Mouse (Mus musculus) intestine, embryonic 16.5 days (tissue): ENCODE data around the gene Uncx. TPM values are rescaled to one million over a fixed set of nuclear protein-coding genes. Genes with fewer than 3 reads are reported as not detected.

Experiments used
- ATAC-seq: fragments of 200-750 bp; cut with Nextera tagmentation; 2 replicates; pipeline ENCODE4 v1.8.0; 2017; ENCODE audit warnings: moderate TSS enrichment, moderate library complexity
- H3K27ac ChIP-seq: fragments of 300-500 bp; sonication (generic); 2 replicates; pipeline ENCODE4 v1.5.1; 2014; ENCODE audit warnings: mild to moderate bottlenecking, low read length
- H3K27me3 ChIP-seq: fragments of 300-500 bp; sonication (generic); replicated peaks from 2 replicates; pipeline ENCODE4 v1.6.1; 2014; ENCODE audit warnings: low read length, control low read depth, mixed read lengths; ENCODE audit not compliant: control insufficient read depth, insufficient read depth
- H3K36me3 ChIP-seq: fragments of 300-500 bp; sonication (generic); 2 replicates; pipeline ENCODE4 v1.6.1; 2014; ENCODE audit warnings: low read length, control low read depth; ENCODE audit not compliant: control insufficient read depth, insufficient read depth
- H3K4me1 ChIP-seq: fragments of 300-500 bp; sonication (generic); 2 replicates; pipeline ENCODE4 v1.6.1; 2014; ENCODE audit warnings: low read length, control low read depth, mixed read lengths; ENCODE audit not compliant: control insufficient read depth, insufficient read depth
- H3K4me2 ChIP-seq: fragments of 300-500 bp; sonication (generic); 2 replicates; pipeline ENCODE4 v1.6.1; 2014; ENCODE audit warnings: low read depth, low read length, control low read depth
- H3K4me3 ChIP-seq: fragments of 300-500 bp; sonication (generic); 2 replicates; pipeline ENCODE4 v1.5.1; 2014; ENCODE audit warnings: mild to moderate bottlenecking, low read length
- H3K9ac ChIP-seq: fragments of 300-500 bp; sonication (generic); 2 replicates; pipeline ENCODE4 v1.6.1; 2014; ENCODE audit warnings: low read depth, low read length
- H3K9me3 ChIP-seq: fragments of 300-500 bp; sonication (generic); 2 replicates; pipeline ENCODE4 v1.6.1; 2016; ENCODE audit warnings: low read length, control low read depth; ENCODE audit not compliant: control insufficient read depth
- whole genome bisulfite sequencing: fragments of 180-500 bp; shearing (Covaris S2); extraction: QIAGEN DNeasy Blood & Tissue Kit; methylation state at CpG from one replicate; pipeline ENCODE4 v1.1.7; 2014; 5-methylcytosine and 5-hydroxymethylcytosine counted together
- polyA plus RNA-seq: library from polyadenylated mRNA; unstranded; fragments of >200 nt; fragmentation: Nextera tagmentation; extraction: Ambion mirVana; gene quantifications from 2 replicates; pipeline ENCODE4 v1.2.1, GENCODE M21; 2015

Uncx gene
- polyA plus RNA-seq, 1 experiment from 2014 or later = not detected

DNA sequence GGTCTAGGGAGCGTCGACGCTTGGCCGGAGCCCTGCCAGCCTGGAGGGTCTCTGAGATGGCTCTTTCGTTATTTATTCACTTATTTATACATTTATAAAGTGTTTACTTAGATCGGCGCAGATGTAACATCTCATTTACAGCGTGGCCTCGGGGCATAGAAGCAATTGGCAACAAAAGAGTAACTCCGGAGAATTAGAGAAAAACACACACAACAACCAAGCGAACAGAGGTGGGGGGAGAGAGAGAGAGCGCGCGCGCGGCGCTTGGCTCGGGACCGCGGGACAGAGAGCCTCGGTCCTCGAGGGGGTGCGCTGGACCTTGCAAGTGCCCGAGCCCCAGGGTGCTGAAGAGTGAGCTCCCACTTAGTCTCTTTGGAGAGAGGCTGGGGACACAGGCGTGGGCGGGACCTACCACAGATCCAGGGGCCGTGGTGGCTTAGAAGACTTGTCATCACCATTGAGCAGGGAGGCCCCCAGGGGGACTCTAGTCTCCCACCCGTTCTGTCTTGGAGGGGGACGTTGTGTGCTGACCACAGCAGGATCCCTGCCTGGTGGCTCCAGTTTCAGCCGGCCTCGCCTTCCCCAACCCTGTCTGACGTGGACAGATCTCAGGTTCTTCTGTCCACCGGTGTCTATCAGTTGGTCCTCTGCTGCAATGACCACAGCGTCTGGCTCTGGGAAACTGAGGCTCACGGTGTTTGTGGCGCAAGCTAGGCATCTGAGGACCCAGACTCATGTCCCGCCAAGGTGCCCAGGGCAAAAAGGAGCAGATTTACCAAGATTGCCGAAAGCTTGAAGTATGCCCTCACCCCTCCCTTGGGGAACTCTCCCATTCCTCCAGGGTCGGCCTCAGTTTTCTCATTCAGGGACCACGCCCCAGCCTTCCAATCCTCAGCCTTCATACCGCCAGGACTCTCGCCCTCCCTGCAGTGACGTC, 14.5 kb downstream of the Uncx start:
- H3K4me3 ChIP-seq = 0 out of 2 replicates have a peak overlapping the region, but pooled peaks have one; percentile 13
- H3K36me3 ChIP-seq = no peaks in the 10 kb centered on the region
- no peak overlapping the region; the same call in 1 of the 2 replicates for H3K9ac ChIP-seq
- ATAC-seq = peak; percentile 16
- H3K4me1 ChIP-seq = peaks cover 16% of the 10 kb centered on the region; the same call in 1 of the 2 replicates
- no peaks in the 10 kb centered on the region for H3K9me3 ChIP-seq
- H3K27me3 ChIP-seq = peaks cover 77% of the 10 kb centered on the region
- 4% methylated on average over 43 of the region's 43 CpGs for WGBS
- peak overlapping the region; percentile 30 for H3K4me2 ChIP-seq
- no peak overlapping the region for H3K27ac ChIP-seq

- Histone ChIP-seq H3K9me3 (no peaks in the 10 kb centered on the region), H3K4me2 (peak overlapping the region; percentile 30), H3K9ac (no peak overlapping the region), H3K4me3 (0 out of 2 replicates have a peak overlapping the region, but pooled peaks have one; percentile 13), H3K4me1 (peaks cover 16% of the 10 kb centered on the region; the same call in 1 of the 2 replicates), H3K27ac (no peak overlapping the region), H3K27me3 (peaks cover 77% of the 10 kb centered on the region), H3K36me3 (no peaks in the 10 kb centered on the region)
- peak; percentile 55; the same call in 1 of the 2 replicates for ATAC-seq
- under 1% methylated on average over 16 of the region's 16 CpGs for WGBS
Observed at GRCm38 (mm10) chr5:139558468-139558804, 15.1 kb downstream of the Uncx start.

GRCm38 (mm10) chr5:139558917-139559660, 15.8 kb downstream of the Uncx start:
- Histone ChIP-seq H3K9ac (no peak overlapping the region), H3K27ac (no peak overlapping the region), H3K27me3 (peaks cover 76% of the 10 kb centered on the region), H3K4me1 (peaks cover 16% of the 10 kb centered on the region; the same call in 1 of the 2 replicates), H3K36me3 (no peaks in the 10 kb centered on the region), H3K4me2 (no peak overlapping the region), H3K9me3 (no peaks in the 10 kb centered on the region), H3K4me3 (no peak overlapping the region)
- peak; percentile 43 for ATAC-seq
- WGBS = 13% methylated on average over 12 of the region's 12 CpGs

GRCm38 (mm10) chr5:139559782-139560181, 16.5 kb downstream of the Uncx start:
- peaks cover 79% of the 10 kb centered on the region for H3K27me3 ChIP-seq
- H3K4me1 ChIP-seq = peaks cover 16% of the 10 kb centered on the region; the same call in 1 of the 2 replicates
- H3K9ac ChIP-seq = no peak overlapping the region
- H3K4me2 ChIP-seq = no peak overlapping the region
- H3K9me3 ChIP-seq = no peaks in the 10 kb centered on the region
- H3K36me3 ChIP-seq = no peaks in the 10 kb centered on the region
- H3K27ac ChIP-seq = no peak overlapping the region
- H3K4me3 ChIP-seq = no peak overlapping the region
- ATAC-seq = peak; percentile 54
- WGBS = 34% methylated on average over 7 of the region's 7 CpGs

DNA sequence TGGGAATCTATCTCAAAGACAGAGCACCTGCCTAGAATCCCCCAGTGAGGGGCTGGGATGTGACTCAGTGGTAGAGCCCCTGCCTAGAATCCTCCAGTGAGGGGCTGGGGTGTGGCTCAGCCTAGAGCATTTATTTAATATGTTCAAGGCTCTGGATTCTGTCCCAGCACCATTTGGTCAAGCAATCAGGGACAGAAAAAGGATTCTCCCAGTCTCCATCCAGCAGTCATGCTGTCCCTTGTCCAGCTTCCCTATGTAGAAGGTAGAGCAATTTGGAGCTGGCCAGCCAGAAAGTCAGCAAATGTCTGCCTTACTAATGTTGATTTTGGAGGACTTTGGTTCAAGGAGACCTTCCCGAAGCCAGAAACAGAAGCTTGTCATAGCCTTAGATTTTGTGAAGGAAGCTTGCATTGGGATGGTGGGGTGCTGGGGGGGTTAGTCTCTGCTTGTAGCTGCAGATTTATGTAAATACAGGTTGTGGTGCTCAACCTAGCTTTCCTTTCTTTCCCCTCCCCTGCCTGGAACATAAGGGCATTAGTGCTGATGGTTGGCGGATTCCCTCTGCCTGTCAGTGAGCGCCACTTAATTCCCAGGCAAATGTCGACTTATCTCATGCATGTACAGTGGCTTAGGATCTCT, 18.2 kb downstream of the Uncx start:
- no peaks in the 10 kb centered on the region for H3K9me3 ChIP-seq
- H3K4me2 ChIP-seq = no peak overlapping the region
- H3K4me3 ChIP-seq = no peak overlapping the region
- WGBS = 64% methylated on average over 4 of the region's 4 CpGs
- no peak for ATAC-seq
- peaks cover 16% of the 10 kb centered on the region; the same call in 1 of the 2 replicates for H3K4me1 ChIP-seq
- no peaks in the 10 kb centered on the region for H3K36me3 ChIP-seq
- H3K27me3 ChIP-seq = peaks cover 71% of the 10 kb centered on the region
- H3K9ac ChIP-seq = no peak overlapping the region
- H3K27ac ChIP-seq = no peak overlapping the region

DNA sequence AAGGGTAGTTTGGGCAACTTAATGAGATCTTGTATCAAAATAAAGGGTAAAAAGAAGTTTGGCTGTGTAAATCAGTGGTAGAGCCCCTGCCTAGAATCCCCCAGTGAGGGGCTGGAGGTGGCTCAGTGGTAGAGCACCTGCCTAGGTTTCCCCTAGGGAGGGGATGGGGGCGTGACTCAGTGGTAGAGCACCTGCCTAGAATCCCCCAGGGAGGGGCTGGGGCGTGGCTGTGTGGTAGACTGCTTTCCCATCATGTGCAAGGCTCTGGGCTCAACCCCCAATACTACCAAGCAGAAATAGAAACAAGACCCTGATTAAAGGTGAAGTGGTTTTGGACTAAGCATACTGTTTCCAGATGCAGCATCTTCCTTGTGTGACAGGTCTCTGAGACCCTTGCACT, 21.4 kb downstream of the Uncx start:
- H3K9me3 ChIP-seq = no peaks in the 10 kb centered on the region
- H3K4me1 ChIP-seq = no peaks in the 10 kb centered on the region
- WGBS = 48% methylated on average over 2 of the region's 2 CpGs
- no peak overlapping the region for H3K9ac ChIP-seq
- H3K4me3 ChIP-seq = no peak overlapping the region
- H3K4me2 ChIP-seq = no peak overlapping the region
- H3K27me3 ChIP-seq = peaks cover 53% of the 10 kb centered on the region
- no peak overlapping the region for H3K27ac ChIP-seq
- no peaks in the 10 kb centered on the region for H3K36me3 ChIP-seq
- no peak for ATAC-seq

GRCm38 (mm10) chr5:139565462-139565861, 22.2 kb downstream of the Uncx start:
- H3K4me3 ChIP-seq = no peak overlapping the region
- H3K9me3 ChIP-seq = no peaks in the 10 kb centered on the region
- no peak overlapping the region for H3K27ac ChIP-seq
- no peaks in the 10 kb centered on the region for H3K4me1 ChIP-seq
- H3K4me2 ChIP-seq = no peak overlapping the region
- ATAC-seq = no peak
- WGBS = 55% methylated on average over 4 of the region's 4 CpGs
- peaks cover 52% of the 10 kb centered on the region for H3K27me3 ChIP-seq
- no peaks in the 10 kb centered on the region for H3K36me3 ChIP-seq
- H3K9ac ChIP-seq = no peak overlapping the region

GRCm38 (mm10) chr5:139566640-139567399, 23.5 kb downstream of the Uncx start:
- no peak for ATAC-seq
- no peaks in the 10 kb centered on the region for H3K36me3 ChIP-seq
- no peaks in the 10 kb centered on the region for H3K4me1 ChIP-seq
- whole genome bisulfite sequencing = 71% methylated on average over 6 of the region's 6 CpGs
- H3K9ac ChIP-seq = no peak overlapping the region
- no peak overlapping the region for H3K27ac ChIP-seq
- H3K4me2 ChIP-seq = no peak overlapping the region
- H3K9me3 ChIP-seq = no peaks in the 10 kb centered on the region
- H3K4me3 ChIP-seq = no peak overlapping the region
- H3K27me3 ChIP-seq = peaks cover 46% of the 10 kb centered on the region
